Mouse (Mus musculus) naive thymus-derived CD4-positive, alpha-beta T cell, adult 2 months (primary cell): ENCODE measurements around the gene Adgrg3.

Experiments used
- DNase-seq: peaks from one replicate; pipeline ENCODE4 v3.0.0-alpha.2; 2011; ENCODE audit warnings: low read depth

Adgrg3 gene

GRCm38 (mm10) chr8:95017451-95017850 is at the start of gene Adgrg3:
Gene Adgrg3 (plus strand): TSS chr8:95017692.
- no peak for DNase-seq

GRCm38 (mm10) chr8:94973270-94973669 is 44.2 kb upstream of the Adgrg3 start:
- no peak for DNase-seq

DNA sequence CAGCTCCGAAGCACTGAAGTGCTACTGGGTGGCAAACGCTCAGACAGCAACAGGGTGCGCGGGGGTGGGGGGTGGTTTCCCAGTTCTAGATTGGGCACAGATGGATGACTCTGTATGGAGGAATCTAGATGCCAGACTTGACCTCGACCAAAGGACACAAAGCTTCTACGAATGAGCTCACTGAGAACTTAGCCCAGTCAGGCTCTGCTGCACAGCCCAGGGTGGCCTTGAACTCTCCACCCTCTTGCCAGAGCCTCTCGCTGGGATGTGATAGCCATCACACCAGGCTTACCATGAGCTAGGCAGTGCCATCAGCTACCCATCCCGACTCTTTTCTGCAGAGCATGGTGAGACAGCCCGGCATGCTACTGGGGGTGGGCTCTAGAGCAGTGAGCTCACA is 43.7 kb upstream of the Adgrg3 start:
- DNase-seq, result no peak

DNA sequence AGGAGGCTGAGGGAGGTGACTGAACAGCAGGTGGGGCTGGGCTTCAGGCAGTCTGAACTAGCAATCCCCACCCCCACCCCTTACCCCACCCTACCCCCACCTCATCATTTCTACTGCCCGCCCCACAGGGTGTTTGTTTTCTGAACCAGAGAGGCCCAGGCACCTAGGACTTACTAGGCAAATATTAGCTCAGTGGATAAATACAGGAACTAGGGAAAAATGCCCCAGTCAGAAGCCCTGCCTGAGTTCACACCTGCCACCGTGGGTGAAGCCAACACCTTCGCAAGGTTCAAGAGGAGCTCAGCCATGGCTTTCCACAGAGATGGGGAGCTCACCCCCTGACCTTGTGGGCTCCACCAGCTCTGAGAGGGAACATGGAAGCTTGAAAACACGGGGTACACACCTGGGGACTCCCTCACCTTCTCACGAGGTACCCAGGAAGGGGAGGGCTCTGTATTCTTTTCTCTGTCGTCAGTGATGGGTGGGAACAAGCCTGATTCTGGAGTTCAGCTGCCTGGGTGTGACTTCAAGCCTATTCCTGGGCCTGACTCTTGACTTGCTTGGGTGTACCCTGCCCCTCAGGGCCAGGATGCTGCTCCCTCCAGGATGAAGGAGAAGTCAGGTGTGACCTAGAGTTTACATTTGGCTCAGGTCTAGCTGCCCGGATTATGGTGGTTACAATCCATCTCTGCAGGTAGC is 42.9 kb upstream of the Adgrg3 start, which contains the start of gene Adgrg1:
Gene Adgrg1, plus strand, starts transcription at position 285 of the 699 bp plus-strand sequence.
- DNase-seq, result no peak

- peak; percentile 56 for DNase-seq
These were observed 40.7 kb upstream of the Adgrg3 start for GRCm38 (mm10) chr8:94976651-94977417.

DNA sequence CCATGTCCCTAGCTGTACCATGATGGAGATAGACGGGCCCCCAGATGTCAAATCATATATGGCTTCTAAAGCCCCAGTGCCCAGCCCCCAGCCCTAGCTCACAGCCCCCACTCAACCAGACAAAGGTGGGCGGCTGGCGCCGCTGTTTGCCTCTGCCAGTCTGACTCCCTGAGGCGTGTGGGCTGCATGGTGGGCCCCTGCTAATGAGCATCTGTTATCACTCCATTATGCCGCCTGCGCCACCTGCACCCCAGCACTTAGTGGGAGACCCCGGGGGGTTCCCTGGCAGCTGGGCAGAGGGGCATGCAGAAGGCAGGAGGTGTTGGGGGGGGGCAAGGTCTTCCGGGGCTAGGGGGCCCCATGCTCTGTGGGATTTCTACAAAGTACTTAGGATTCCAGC is 39.4 kb upstream of the Adgrg3 start:
- DNase-seq, result no peak

GRCm38 (mm10) chr8:94978593-94979319 is 38.7 kb upstream of the Adgrg3 start:
- DNase-seq, result no peak

GRCm38 (mm10) chr8:94980176-94980575 is 37.3 kb upstream of the Adgrg3 start:
- DNase-seq, result no peak

DNA sequence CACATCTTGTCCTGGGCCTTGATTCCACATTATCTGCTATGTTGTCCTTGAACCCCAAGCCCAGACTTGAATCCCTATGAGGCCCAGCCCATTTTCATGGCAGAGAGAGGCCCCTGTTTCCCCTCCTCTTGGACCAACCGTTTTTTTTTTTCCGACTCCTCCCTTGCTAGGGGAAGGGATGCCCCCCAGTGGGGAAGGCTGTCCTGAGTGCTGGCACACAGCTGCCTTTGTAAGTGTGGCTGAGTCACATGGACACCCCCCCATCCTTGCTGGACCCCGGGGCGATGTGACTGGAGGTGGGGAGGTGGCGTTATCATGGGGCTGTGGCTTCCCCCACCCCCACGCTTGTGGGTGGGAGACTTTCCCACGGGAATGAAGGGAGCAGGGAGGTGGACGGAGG is 36.5 kb upstream of the Adgrg3 start:
- no peak for DNase-seq

DNA sequence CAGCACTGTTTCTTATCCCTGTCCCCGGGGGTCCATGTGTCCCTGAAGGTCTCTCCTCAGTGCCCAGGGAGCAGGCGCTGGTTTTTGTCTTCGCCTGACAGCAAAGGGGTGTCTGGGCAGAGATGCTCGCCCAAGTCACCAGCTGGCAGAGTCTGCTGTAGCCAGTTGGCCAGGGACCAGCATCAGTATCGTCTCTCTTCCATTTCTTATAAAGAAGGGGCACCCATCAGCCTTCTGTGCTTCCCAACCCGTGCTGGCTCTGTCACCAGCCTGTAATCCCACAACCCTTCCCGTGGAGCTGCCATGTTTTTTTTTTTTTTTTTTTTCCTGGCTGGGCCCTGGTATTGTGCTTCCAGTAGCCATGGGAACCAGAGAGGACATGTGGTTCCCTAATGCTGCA is 35.6 kb upstream of the Adgrg3 start:
- no peak for DNase-seq

GRCm38 (mm10) chr8:94983146-94983545 is 34.3 kb upstream of the Adgrg3 start:
- DNase-seq, result no peak

DNA sequence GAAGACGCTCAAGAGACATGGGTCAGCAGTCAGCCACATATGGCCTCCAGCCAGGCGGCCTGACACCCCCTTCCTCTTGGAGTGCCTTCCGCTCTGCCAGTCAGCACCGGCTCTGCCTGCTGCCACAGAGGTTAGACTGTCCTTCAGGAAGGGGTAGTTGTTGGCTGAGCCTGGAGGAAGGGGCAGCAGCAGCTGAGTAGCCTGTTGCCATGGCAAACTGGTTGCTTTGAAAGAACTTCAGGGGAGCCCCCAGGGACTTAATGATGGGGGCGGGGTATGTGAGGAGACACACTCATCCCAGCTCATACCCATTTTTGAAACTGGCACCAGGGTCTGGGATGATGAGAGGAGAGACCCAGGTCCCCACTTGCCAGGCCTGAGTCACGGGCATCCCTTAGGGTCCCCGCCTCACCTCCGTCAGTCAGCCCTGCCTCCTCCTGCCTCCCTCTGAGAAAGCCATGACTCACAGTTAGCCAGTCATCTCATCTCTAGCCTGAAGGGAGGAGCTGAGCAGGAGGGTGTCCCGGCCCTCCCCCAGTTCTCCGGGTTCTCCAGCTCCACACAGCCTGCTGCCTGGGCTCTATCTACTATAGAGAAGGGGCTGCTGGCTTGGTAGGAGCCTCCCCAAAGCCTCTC is 33.5 kb upstream of the Adgrg3 start:
- no peak for DNase-seq

GRCm38 (mm10) chr8:94985023-94985422 is 32.5 kb upstream of the Adgrg3 start:
- no peak for DNase-seq

- no peak for DNase-seq
These were observed 30.8 kb upstream of the Adgrg3 start for GRCm38 (mm10) chr8:94986676-94987075.

GRCm38 (mm10) chr8:94987553-94987952 is 29.9 kb upstream of the Adgrg3 start:
- no peak for DNase-seq

GRCm38 (mm10) chr8:94988619-94989018 is 28.9 kb upstream of the Adgrg3 start:
- DNase-seq, result no peak

DNA sequence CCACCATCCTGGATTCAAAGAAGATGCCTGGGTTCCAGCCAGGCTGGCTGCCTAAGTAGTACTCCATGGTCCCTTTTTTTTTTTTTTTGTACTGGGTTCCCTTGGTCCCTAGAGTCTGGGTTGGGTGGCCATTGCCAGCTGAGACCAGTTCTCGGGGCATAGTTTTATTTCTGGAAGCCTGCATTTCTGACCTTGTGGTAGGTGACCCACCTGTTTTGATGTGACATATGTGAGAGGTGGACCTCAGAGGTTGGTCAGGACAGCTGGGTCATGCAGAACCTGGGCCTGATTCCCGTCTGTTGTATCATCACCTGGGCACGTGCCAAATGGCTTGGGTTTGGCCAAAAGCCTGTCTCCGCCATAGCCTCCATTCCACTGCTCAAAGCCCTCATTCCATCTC is 27.8 kb upstream of the Adgrg3 start:
- no peak for DNase-seq

- DNase-seq, result no peak
These were observed 26.7 kb upstream of the Adgrg3 start for GRCm38 (mm10) chr8:94990598-94991453.

DNA sequence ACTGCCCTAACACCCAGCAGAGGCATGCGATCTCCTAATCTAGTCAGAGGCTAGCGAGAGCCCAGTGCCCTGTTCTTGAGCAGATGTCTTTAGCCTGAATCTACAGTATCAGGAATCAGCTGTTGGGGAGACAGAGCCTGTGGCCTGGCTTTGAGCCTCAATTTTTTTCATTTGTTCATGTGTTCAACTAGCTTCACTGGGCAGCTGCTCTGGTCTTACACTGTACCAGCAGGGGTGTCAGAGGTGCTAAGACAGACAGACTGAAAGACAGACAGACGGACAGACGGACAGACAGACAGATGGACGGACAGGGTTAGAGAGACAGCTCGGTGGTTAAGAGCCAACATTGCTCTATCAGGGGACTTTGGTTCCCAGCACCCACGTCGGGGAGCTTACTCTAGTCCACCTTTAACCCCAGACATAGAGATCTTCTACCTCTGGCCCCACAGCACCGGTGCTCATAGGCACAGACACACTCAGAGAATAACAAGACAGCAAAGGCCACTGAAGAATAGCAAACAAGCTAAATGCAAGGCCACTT is 26.0 kb upstream of the Adgrg3 start:
- no peak for DNase-seq

DNA sequence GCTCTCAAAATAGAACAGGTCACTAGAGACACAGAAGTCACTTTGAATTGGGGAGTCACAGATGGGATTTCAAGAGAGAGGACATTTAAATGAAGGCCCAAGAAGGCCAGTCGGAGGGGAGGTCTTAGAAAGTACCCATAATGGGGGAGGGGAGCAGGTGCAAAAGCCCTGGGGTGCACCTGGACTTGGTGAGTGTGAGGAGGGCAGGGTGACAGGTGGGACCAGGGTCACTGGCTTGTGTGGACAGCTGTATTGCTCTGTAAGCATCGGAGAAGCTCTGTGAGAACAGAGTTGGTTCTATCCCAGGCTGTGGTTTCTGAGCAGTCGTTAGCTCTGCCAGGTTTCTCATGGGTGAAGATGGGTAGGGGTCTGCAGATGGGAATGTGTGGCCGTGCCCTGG is 25.5 kb upstream of the Adgrg3 start:
- no peak for DNase-seq

DNA sequence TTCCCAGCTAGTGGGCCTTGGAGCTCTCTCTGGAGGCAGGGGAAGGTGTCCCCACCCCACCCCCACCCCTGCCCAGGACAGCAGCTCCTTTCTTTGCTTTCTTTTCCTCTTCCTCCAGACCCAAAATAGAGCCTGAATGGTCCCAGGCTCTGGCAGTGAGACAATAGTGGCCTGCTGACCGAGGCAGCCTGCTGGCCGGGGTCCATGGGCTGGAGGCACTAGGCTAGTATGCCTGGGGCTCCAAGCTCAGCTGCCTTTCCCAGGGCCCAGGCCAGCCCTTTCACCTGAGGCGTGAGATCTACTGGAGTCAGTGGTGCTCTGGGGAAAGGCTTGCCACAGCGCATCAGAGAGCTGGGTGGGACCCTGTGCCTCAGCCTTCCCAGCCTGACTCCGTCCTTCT is 25.0 kb upstream of the Adgrg3 start:
- no peak for DNase-seq
